Mouse (Mus musculus): Measurements from ENCODE around the gene Trmt11. TPM values are rescaled to one million over a fixed set of nuclear protein-coding genes. Genes with fewer than 3 reads are reported as not detected.

Trmt11 gene
- polyA plus RNA-seq, 1 experiment, result 2.2 TPM

DNA sequence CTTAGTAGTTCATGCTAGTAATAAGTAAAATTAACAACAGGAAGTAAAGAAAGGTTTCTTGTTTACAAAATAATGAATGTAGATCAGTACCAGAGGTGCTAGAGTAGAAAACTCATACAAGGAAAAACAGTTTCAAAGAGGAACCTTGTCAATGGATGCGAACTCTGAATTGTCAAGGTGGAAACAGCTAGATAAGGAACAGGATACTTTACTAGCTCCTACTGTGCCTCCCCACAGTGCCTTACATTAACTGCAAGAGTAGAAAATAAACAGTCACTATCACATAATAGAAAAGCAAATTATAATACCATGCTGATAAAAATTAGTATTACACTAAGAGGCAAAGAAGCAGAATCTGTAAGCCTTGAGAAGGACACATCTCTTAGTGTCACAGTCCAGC lies 14.9 kb downstream of the Trmt11 start:
- TF ChIP-seq GATA1 (IDR thresholded peaks at IDR 0.05; ENCODE audit: low read length), result no peak

DNA sequence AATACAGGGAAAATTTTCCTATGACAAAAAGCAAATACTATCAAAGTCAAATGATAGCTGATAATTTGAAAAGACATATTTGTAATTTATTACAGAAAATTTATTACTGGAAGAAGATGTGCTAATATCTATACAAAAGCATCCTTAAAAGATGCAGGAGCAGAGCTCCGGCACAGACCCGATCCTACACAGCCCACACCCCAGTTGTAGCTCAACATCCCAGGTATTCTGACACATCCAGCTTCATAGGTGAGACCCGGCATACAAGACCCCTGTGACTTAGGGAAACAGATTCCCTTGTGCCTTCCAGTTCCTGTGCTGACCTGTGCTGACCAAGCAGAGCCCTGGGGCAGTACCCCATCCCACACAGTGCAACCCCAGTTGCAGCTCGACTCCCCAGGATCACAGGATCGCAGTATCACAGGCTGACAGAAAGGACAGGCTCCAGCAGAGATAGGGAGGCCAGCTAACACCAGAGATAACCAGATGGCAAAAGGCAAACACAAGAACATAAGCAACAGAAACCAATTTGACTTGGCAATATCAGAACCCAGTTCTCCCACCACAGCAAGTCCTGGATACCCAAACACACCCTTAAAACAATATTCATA lies 22.8 kb downstream of the Trmt11 start:
- no peak for TF ChIP-seq GATA1 (IDR thresholded peaks at IDR 0.05; ENCODE audit: low read length)

DNA sequence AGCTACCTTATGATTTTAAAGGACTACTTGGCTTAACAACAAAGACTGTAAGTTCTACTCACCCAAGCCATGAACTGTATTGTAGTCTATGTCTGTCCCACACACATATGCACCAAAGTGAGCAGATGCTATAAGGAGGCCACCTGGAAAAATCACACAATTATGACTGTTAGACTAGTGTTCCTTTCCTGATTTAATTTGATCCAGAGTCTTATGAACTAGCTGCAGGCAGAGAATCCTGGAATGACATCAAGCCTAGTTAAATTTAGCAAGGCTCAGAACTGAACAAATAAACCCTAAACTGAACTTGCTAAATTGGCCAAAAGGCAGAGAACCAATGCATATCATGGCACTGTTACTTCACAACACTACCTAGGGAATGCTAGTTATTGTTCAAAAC lies 34.2 kb downstream of the Trmt11 start:
- no peak for TF ChIP-seq GATA1 (IDR thresholded peaks at IDR 0.05; ENCODE audit: low read length)

DNA sequence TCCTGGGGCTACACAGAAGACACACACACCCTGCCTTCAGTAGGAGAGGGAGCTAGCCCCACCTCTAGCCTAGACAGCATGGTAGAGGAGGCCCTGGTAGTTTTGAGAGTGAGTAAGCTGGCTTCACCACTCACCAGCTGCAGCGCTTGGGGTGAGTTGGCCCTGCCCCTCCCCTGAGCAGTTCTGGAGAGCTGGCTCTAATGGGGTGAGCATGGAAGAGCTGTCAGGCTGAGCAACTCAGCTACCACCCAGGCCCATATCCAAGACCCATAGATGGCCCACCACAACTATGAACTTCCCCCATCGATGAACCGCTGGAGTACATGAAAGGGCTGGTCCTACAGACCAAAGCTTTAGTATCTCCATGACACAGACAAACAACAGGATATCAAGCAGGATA lies 35.9 kb downstream of the Trmt11 start:
- TF ChIP-seq GATA1 (IDR thresholded peaks at IDR 0.05; ENCODE audit: low read length), result no peak

DNA sequence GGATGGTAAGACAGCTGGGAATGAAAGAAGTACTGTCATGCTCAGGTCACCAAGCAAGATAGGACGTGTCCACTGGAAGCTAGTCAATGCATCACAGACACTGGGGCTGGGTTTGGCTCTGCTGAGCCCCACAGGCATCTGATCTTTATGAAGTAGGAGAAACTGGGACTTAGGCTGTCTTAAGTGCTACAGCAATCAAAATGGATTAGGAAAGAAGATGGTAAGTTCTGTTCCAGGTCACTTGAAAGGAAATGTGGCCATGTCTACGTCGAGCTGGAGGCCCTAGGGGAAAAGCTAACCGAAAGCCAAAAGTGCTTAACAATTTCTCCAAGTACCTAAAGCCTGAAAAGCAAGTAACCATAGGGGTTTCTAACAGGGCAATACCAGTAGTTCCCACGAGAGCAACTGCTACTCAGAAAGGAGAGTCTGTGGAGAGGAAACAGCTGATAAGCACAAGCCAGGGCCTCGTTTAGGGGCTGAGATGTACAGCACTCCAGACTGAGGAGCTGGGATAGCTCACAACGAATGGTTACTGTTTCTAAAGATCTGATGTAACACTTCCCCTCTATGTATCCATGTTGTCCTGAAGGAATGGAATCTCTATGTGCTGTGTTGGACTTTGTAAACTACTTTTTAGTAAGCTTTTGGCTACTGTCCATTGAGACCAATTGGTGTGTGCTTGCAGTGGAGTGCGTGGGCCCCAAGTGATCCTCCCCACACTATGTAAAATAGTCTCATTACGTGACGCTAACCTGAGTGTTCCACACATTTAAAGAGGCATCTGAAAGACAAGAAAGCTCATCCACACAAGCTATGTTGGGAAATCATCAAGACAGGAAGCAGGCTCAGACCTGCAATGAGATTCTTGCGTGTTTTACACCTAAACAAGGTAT lies 44.6 kb downstream of the Trmt11 start:
- TF ChIP-seq GATA1 (IDR thresholded peaks at IDR 0.05; ENCODE audit: low read length), result no peak

DNA sequence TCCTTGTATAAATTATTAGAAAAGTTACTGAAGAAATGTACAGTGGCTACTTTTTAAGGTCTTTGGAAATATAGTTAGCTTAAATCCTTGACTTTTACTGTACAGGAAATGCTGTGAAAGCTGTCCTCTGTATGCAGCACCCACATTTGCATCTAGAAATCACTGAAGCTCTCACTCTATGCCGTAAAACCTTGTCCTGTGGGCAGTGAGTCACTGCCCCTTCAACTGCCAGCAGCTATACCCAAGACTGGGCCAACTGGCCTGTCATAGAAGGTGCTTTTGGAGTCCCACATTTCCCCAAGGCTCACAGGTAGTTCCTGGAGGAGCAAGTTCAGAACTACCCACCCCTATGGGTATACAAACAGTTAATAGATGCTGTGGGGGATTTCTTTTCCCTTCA lies 48.2 kb downstream of the Trmt11 start:
- no peak for TF ChIP-seq GATA1 (IDR thresholded peaks at IDR 0.05; ENCODE audit: low read length)

DNA sequence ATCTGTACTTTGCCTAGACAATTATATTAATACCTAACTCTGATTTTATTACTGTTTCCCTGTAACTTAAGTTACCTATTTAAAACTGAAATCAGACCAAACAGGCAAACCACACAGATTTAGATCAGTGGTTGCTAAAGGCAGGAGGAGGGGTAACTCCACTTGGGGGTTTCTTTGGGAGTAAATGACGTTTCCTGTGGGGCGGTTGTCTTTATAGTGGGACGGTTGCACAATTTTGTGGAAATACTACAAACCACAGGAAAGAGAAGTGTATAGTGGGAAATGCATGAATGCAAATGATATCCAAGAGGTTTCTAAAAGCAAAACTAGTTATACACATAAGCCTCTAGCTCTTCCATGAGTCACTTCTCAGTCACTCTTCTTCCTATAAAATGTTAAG lies 50.6 kb downstream of the Trmt11 start:
- TF ChIP-seq GATA1 (IDR thresholded peaks at IDR 0.05; ENCODE audit: low read length), result no peak

DNA sequence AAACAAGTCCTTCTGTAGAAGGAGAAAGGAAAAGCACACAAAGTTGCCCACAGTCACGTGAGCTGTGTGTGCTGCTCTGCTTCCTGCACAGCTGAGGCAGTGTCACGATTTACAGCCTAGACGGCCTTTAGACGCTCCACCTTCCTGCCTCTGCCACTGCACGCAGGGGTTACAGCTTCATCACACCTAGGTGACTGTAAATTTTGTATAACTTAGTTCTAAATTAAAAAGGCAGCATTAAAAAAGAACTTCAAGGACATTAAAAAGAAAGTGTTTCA lies 62.1 kb downstream of the Trmt11 start:
- no peak for TF ChIP-seq GATA1 (IDR thresholded peaks at IDR 0.05; ENCODE audit: low read length)

DNA sequence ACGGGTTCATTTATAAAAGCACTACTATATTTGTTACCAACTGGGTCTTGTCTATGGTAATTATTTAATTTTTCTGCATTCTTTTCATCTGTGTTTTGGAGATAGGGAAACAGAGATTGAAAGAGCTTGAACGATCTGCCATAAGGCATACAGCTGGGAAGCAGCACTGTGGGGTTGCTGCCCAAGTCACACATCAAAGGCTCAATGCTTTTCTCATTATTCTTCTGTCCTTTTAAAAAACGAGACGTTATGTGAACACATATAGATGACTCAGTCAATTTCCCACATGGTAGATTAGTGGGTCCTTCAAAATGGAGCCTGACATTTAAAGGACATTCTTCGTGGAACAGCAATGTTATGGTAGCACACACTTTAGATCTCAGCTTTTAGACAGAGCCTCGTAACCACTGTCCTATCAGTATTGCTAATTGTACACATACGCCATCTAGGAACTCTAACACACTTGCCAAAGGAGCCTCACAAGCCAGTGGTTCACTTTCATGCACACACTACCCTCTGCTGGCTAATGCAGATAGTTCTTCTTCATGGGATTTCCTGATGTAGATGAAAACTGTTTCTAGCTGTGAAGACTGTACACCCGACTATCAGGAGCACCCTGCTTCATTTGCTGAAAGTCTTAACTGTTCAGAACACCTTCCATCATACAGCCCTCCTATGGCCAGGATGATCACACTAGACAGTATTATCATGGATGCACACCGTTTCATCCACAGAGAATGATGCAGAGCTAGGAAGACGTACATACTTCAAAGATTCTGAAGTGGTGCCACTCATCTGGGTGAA lies 62.6 kb downstream of the Trmt11 start:
- TF ChIP-seq GATA1 (IDR thresholded peaks at IDR 0.05; ENCODE audit: low read length), result no peak

DNA sequence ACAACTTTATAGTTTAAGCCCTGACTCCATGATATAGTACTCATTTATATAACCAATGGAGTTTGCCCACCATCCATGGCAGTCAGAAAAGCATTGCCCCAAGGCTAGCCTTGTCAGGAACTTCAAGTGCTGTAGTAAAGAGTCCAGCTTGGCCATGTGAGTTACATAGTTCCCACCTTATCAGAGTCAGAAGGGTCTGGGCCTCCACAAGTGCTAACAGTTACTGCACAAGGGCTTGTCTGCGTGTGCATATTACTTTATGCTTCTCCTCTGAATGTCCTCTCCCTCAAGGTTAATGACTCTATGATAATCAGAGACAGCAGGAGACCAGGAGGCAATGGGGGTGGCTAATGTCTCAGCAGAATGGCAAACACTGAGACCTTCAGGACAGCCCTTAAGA lies 73.4 kb downstream of the Trmt11 start:
- no peak for TF ChIP-seq GATA1 (IDR thresholded peaks at IDR 0.05; ENCODE audit: low read length)

DNA sequence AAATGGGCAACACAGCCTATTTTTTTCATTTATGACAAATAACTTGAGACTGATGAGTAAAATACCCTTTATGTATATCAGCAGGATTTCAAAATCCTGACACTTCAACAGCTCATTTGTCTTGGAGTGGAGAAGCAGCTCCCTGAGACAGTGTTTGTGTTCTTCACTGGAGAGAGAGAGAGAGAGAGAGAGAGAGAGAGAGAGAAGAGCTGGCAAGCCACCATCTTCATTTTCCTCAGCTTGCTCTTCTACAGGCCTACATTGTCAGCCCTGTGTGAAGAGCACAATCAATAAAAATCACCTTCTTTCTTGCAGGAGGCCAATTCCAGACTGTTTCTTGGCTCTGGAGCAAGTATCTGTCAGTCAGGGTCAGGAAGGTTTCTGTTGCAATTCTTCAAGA lies 78.8 kb downstream of the Trmt11 start:
- TF ChIP-seq GATA1 (IDR thresholded peaks at IDR 0.05; ENCODE audit: low read length), result no peak

DNA sequence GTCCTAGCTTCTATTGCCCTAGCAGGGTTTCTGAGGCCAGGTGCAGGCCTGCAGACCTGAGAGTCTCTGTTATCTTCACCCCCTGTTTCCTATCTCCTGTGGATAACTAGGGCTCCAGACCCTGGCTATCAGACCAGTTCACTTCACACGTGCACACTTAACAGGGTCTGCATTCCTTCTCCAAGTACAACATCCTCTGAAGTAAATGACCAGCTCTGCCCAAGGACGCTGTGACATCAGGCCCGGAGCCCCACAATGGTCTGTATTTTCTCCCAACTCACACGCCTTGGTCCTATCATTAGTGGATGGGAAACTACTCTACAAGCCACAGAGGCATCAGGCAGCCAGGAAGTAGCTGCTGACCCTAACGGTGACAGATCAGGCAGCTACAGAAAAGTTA lies 81.4 kb downstream of the Trmt11 start:
- TF ChIP-seq GATA1 (IDR thresholded peaks at IDR 0.05; ENCODE audit: low read length), result no peak

DNA sequence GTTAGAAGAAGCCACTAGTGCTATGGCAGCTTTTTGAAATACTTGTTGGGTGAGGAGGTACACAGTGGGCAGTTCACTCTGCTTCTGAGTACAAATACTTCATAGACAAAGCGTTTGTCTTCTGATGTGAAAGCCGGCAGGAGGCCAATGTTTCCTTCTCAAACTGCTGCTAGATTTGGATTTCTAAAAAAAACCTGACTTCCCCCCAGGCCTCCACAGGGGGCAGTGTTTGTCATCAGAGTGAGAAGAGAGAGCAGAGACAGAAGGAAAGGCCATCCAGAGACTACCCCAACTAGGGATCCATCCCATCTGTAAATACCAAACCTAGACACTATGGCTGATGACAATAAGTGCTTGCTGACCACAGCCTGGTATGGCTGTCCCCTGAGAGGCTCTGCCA lies 83.3 kb downstream of the Trmt11 start:
- TF ChIP-seq GATA1 (IDR thresholded peaks at IDR 0.05; ENCODE audit: low read length), result no peak

DNA sequence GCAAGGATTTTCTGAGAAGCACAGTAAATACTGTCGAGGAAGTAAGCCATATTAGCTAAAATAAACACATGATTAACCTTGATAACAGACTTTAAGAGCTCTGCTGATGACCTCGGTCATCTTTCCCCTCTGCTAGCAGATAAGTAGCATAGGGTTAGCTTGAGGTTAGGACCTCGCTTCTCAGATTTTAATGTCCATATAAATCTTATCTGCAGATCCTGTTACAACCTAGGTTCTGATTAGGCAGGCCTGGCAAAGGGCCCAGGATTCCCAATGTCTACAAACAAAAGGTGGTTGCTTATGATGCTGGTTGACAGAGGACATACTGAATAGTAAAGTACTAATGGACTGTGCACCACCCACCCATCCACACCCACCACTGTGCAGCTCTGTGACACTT lies 83.8 kb downstream of the Trmt11 start:
- no peak for TF ChIP-seq GATA1 (IDR thresholded peaks at IDR 0.05; ENCODE audit: low read length)

DNA sequence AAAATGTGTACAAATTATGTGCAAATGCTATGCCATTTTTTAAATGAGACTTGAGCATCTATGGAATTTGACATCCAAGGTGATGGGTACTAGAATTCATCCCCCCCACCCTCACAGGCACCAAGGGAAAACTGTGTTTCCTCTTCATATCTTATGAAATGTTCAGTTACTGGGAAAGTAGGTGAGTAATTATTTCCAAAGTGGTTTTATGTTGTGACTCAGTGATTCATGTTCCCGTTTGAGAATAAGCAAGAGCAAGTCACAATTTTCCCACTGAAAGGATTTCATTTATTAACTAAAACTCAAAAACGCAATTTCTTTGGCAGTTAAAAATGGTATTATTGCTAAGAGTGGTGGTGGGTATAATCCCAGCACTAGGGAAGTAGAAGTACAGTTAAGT lies 95.8 kb downstream of the Trmt11 start:
- no peak for TF ChIP-seq GATA1 (IDR thresholded peaks at IDR 0.05; ENCODE audit: low read length)

DNA sequence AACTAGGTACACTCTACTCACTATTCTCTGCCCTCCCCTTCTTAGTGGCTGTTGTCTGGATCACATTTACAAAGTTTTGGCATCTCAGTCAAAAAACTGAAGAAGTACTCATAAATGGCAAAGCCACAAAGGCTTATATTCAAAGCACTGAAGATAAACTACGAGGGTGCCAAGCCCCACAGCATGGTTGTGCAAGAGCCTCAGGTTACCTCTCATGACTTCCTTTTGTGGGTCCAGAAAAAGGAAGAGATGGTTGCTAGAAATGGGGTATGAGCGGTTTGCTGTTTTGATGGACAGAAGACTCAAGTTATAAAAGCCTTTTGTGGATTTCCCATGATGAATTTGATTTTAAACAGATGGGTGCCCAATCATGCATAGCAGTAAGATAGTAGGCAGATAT lies 97.4 kb downstream of the Trmt11 start:
- TF ChIP-seq GATA1 (IDR thresholded peaks at IDR 0.05; ENCODE audit: low read length), result no peak

DNA sequence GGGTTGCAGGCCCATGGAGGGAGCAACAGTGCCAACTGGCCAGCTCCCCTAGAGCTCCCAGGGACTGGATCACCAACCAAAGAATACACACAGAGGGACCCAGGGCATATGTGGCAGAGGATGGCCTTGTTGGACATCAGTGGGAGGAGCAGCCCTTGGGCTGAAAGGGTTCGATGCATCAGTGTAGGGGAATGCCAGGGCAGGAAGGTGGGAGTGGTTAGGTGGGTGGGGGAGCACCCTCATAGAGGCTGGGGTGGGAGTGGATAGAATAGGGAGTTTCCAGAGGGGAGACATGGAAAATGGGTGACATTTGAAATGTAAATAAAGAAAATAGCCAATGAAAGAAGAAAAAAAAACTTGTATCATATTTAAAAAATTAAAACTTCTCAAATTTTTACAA lies 97.8 kb downstream of the Trmt11 start:
- no peak for TF ChIP-seq GATA1 (IDR thresholded peaks at IDR 0.05; ENCODE audit: low read length)

Other genes starting within 250 kb of the Trmt11 start
- 6.8 and 9.8 TPM in 2 replicates for gene Hint3, start 28.9 kb upstream of the Trmt11 start, polyA plus RNA-seq (2012)
- gene Ncoa7, start 202.6 kb upstream of the Trmt11 start, polyA plus RNA-seq (2012), result 11.8 and 15.4 TPM in 2 replicates
- gene Hey2, start 242.1 kb upstream of the Trmt11 start, polyA plus RNA-seq (2012), result 0.31 and 0.37 TPM in 2 replicates

All from G1E-ER4 (cell line).